Mouse (Mus musculus): ENCODE measurements around the gene Ifi209.
"Not testable (repeated sequence)": the region's sequence is repeated elsewhere in the genome, so short reads cannot be mapped to it uniquely, and the experiment has no call there.

Ifi209 gene

DNA sequence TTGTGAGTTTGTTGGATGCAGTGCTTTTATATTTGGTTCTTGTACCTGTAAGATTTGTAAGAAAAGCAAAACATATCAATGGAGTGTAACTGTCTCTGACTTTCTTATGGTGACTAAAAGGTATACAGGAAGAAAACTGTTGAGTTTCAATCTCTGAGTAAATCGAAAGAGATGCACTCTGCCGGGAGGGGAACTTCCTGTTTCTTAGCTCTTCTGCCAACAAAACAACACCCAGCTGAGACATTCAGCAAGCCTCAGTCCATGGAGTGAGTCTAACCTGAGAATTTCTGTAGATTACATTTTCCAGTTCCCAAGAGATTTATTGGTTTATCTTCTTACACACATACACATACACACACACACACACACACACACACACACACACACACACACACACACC, at the start of gene Ifi209:
Gene Ifi209, plus strand, starts transcription at position 296 of the 400 bp plus-strand sequence.
- not testable (repeated sequence) for DNase-seq (ENCODE audit: low spot score)

DNA sequence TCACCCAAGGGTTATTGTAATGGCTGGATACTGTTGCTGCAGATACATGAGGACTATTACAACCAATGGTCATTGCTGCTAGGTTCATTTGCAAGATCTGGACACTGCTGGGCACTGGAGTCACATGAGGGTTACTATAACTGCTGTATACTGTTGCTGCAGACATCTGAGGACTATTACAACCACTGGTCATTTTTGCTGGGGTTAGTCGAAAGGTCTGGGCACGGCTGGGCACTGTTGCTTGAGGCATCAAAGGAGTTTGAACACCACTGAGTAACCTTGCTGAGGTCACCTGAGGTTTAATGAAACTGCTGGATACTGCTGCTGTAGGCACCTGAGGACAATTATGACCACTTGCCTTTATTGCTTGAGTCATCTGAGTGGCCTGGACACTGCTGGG, 41.0 kb upstream of the Ifi209 start:
- not testable (repeated sequence) for DNase-seq (ENCODE audit: low spot score)

DNA sequence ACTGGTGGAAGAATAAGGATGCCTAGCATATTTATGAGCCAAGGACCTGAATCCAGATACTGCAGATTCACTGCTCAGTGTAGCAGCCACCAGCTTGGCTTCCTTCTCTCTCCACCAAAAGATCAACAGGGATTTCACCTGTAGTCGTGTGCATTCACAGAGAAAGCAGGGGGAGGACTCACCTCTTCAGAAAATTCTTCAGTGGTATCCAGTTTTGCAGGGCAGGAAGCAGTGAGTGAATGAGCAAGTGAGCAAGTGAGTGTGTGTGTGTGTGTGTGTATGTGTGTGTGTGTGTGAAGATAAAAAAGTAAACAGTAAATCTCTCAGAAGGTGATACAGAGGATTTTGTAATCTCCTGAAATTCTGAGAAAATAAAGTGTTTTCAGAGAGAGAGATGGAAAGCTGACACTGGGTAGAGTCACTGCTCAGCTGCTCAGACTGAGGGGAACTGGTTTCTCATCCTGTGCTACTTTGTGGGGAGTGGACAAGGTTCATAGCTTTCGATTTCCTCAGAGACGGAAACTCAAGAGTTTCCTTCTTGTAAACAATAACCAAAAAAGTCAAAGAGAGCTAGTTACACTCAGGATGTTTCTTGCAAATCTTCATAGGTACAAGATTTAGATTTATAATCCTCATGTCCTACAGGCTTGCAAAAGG, 31.8 kb upstream of the Ifi209 start, which contains the start of gene Ifi213:
Gene Ifi213, minus strand, starts transcription at position 437 of the 657 bp plus-strand sequence.
- not testable (repeated sequence) for DNase-seq (ENCODE audit: low spot score)

DNA sequence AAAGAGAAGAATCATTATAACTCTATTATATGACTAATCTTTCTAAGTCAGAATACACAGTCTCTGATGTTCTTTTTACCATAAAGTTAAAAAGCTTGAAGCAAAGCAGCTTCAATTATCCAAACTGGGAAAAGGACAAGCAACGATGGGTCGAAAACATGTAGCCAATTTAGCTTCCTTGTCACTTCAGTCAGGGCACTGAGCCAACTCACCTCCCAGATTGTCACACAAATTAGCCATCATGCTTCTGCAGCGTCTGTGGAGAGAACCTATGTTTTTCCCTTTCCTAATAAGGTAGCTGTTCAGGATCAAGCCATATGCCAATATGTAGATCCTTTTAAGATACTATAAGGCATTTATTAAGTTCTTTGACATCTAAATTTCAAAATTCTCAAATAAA, 20.4 kb upstream of the Ifi209 start:
- not testable (repeated sequence) for DNase-seq (ENCODE audit: low spot score)

DNA sequence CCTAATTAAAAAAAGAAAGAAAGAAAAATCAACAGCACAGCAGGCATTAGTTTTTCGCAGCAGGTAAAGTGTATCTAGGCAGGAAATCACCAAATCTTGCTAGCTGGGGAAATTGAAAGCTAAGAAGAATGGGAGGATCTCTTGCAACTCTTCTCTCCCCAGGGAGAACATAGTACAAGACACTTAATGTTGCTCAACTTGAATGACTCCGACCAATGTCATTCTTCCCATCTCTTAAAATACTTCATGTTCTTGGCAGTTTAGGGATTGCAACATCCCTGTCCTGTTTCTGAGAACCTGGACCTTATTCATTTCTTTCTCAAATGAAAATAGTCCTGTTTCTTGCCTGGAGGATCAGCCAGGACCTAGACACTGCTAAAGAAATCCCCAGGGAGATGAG, 8.5 kb upstream of the Ifi209 start:
- DNase-seq (ENCODE audit: low spot score), result not testable (repeated sequence)

DNA sequence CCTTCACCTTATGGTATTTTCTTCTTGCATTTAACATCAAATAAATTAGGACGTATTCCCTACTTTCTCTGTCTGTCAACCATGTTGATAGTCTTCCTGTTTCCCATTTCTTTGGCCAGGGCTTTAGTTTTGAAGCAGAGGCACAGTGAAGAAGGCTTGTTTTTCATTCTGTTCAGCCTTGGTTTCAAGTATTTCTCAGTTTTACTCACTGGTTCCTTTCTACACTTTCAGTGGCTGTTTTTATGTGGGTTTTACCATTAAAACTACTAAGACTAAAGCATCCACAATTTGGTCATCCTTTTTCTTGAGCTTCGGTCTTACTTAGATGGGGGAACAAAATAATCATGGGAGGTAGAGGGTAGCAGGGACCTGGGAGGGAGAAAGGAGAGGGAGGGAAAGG, 6.7 kb upstream of the Ifi209 start:
- DNase-seq (ENCODE audit: low spot score), result no peak

DNA sequence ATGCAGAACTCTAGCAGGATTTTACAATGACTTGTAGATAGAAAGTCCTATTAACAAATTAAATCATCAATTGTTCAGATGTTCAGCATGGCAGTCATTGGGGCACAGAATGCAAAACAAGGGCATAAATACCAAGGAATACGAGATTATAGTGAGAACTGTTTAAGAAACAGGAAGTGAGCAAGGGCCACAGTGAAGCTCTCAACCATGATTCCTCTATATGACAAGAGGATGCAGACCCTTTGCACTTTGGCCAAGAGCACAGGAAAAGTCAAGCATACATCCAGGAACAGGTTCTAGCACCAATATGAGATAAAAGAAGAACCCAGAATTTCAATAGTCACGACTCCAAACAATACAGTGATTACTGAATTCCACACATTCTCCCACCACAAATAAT, 4.0 kb upstream of the Ifi209 start:
- no peak for DNase-seq (ENCODE audit: low spot score)

DNA sequence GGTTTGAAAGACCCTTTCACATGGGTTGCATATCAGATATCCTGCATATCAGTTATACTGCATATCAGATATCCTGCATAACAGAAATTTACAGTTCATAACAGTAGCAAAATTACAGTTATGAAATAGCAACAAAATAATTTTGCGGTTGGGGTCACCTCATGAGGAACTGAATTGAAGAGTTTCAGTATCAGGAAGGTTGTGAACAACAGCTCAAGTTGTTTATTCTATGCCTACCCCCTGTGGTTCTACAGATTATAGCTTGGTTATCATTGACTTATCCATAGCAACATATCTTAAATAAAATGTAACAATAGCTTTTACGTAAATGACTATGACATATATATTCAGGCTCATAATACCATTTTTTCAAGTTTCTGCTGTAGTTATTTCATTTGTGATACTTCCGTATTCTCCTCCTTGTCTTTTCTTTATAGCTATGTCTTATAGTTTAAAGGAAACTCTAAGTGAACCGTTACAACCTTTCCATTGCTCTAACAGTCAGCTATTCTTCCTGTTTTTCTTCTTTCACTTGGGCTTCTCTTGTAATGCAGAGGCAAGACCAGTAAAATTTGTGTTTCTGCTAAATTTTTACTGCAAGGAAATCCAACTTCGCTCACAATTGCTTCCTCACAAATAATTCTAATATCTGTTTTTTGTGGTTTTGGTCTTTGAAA, 3.4 kb downstream of the Ifi209 start:
- no peak for DNase-seq (ENCODE audit: low spot score)

DNA sequence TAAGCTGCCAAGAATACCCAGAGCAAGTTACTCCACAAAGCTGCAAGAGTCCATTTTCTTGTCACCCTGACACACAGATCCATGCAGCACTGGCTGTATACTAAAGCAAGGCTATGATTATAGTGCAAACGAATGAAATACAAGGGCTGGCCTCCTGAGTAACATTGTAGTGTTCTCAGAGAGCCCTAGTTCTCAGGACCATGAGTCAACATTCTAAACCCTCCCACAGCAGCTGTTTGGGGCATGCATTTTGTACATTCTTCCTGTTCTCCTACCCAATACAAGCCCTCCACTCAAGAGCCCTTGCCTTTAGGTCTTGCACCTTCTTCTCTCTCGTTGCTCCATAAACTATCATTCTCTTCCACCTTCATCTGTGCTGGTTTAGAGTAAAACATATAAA, 14.7 kb downstream of the Ifi209 start:
- no peak for DNase-seq (ENCODE audit: low spot score)

DNA sequence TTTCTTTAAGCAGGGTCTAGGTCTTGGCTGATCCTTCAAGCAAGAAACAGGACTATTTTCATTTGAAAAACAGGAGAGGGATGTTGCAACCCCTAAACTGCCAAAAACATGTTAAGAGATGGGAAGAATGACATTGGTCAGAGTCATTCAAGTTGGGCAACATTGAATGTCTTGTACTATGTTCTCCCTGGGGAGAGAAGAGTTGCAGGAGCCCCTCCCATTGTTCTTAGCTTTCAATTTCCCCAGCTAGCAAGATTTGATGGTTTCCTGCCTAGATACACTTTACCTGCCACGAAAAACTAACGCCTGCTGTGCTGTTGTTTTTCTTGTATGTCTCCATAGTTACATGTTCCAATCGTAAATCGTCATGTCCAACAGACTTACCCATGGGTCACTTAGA, 27.3 kb downstream of the Ifi209 start:
- DNase-seq (ENCODE audit: low spot score), result no peak

DNA sequence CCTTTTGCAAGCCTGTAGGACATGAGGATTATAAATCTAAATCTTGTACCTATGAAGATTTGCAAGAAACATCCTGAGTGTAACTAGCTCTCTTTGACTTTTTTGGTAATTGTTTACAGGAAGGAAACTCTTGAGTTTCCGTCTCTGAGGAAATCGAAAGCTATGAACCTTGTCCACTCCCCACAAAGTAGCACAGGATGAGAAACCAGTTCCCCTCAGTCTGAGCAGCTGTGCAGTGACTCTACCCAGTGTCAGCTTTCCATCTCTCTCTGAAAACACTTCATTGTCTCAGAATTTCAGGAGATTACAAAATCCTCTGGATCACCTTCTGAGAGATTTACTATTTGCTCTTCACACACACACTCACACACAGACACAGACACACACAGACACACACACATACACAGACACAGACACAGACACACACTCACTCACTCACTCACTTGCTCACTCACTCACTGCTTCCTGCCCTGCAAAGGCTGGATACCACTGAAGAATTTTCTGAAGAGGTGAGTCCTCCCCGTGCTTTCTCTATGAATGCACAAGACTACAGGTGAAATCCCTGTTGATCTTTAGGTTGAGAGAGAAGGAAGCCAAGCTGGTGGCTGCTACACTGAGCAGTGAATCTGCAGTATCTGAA, 42.9 kb downstream of the Ifi209 start, which contains the start of gene Ifi208:
Gene Ifi208, plus strand, starts transcription at position 218 of the 640 bp plus-strand sequence.
- DNase-seq (ENCODE audit: low spot score), result not testable (repeated sequence)

DNA sequence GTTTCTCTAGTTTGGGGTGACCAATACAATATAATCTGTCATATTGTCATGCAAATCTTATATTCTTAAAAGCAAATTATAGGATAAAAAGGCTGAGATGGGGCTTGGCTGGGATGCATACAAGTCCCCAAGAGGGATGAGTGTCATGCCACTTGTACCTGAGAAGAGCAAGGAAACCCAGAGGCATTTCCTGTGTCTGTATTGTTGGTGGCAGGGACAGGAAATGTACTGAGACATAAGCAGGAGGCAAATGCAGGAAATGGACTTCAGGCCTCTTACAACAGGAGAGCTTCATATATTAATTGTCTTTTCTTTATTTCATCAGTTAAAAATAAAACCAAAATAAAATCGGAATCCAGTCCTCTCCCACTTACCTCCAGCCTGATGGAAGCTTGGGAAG, 47.9 kb downstream of the Ifi209 start:
- DNase-seq (ENCODE audit: low spot score), result not testable (repeated sequence)

DNA sequence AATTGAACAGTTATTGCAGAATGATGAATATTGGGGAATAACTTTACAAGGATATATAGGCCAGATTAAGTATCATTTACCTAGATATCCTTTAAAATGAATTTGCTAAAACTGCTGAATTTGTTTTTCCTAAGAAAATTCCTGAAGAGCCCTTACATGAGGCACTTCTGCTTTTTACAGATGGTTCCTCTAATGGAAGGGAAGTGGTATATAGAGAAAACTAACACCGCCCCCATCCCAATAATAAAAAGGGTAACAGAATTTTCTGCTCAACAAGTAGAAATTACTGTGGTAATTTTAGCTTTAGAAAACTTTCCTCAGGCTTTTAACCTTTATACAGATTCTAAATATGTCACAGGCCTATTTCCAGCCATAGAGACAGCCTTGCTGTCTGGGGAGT, 63.6 kb downstream of the Ifi209 start:
- no peak for DNase-seq (ENCODE audit: low spot score)
